Mouse (Mus musculus): ENCODE measurements around the gene Faap100. TPM values are rescaled to one million over a fixed set of nuclear protein-coding genes. Genes with fewer than 3 reads are reported as not detected.
"Not testable (repeated sequence)": the region's sequence is repeated elsewhere in the genome, so short reads cannot be mapped to it uniquely, and the experiment has no call there.

Gene Faap100
- polyA plus RNA-seq, 1 experiment from 2014 or later: 59.7 TPM

GRCm38 (mm10) chr11:120348684-120349370 is 29.7 kb downstream of the Faap100 start:
- Histone ChIP-seq H3K4me2 (peak overlapping the region; percentile 80), H3K36me3 (peaks cover 26% of the 10 kb centered on the region), H3K9ac (peak overlapping the region; percentile 100), H3K4me1 (replicated peaks) (peaks cover 65% of the 10 kb centered on the region), H3K27me3 (no peaks in the 10 kb centered on the region; the same call in 1 of the 2 replicates), H3K4me3 (peak overlapping the region; percentile 98), H3K9me3 (no peaks in the 10 kb centered on the region), H3K27ac (replicated peaks) (peak overlapping the region; percentile 100)
- under 1% methylated on average over 40 of the region's 53 CpGs for WGBS
- ATAC-seq (ENCODE audit: low read depth): peak; percentile 36

DNA sequence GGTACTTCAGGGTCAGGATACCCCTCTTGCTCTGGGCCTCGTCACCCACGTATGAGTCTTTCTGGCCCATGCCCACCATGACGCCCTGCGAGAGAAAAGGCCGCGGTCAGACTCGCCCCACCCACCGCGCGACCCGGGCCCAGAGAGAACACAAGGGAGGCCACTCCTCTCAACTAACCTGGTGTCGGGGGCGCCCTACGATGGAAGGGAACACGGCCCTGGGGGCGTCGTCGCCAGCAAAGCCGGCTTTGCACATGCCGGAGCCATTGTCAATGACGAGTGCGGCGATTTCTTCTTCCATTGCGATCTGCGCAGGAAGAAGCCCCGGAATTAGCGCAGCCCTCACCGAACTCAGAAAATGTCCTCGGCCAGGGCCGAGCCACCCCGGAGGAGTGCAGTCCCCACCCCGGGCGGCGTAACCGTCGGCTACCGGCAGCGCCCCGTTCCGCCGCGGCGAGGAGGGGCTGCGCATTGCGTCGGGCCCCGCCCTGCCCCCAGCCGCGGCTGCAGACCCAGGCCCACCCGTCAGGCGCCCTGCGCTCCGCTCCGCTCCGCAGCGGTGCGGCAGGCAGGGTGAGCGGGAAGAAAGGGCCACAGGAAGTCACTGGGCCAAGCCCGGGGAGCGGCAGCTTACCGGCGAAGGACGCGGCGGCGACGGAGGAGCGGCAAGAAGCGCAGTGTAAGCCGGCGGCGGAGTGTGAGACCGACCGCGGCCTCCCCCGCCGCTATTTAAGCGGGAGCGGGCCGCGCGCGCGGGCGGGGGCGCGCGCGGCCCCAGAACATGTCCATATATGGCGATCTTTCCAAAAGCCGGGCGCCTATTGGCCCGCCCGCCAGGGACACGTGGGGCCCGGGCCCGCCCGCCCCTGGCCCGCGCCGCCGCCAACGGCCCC is 30.5 kb downstream of the Faap100 start, which contains the start of gene Actg1:
Actg1 (minus strand) TSS at position 752 of the 893 bp plus-strand sequence.
- ATAC-seq (ENCODE audit: low read depth): peak; percentile 84
- H3K36me3 ChIP-seq: peaks cover 28% of the 10 kb centered on the region
- H3K27me3 ChIP-seq: no peaks in the 10 kb centered on the region
- H3K4me1 ChIP-seq (replicated peaks): peaks cover 57% of the 10 kb centered on the region
- under 1% methylated on average over 57 of the region's 103 CpGs for WGBS
- H3K4me2 ChIP-seq: peak within 1 kb of the TSS; percentile 81
- H3K27ac ChIP-seq (replicated peaks): peak within 1 kb of the TSS; percentile 100
- H3K9me3 ChIP-seq: no peaks in the 10 kb centered on the region
- H3K4me3 ChIP-seq: peak within 1 kb of the TSS; percentile 98
- peak within 1 kb of the TSS; percentile 100 for H3K9ac ChIP-seq

GRCm38 (mm10) chr11:120347301-120347700 is 31.3 kb downstream of the Faap100 start:
- Histone ChIP-seq H3K4me2 (peak overlapping the region; percentile 81), H3K27ac (replicated peaks) (peak overlapping the region; percentile 100), H3K4me3 (peak overlapping the region; percentile 98), H3K9ac (peak overlapping the region; percentile 100), H3K9me3 (no peaks in the 10 kb centered on the region), H3K4me1 (replicated peaks) (peaks cover 50% of the 10 kb centered on the region), H3K27me3 (no peaks in the 10 kb centered on the region), H3K36me3 (peaks cover 28% of the 10 kb centered on the region)
- WGBS: 12% methylated on average over 10 of the region's 10 CpGs
- no peak for ATAC-seq (ENCODE audit: low read depth)

GRCm38 (mm10) chr11:120346383-120347034 is 32.1 kb downstream of the Faap100 start:
- not testable (repeated sequence) for H3K27ac ChIP-seq (replicated peaks); H3K9me3 ChIP-seq; H3K27me3 ChIP-seq; ATAC-seq (ENCODE audit: low read depth)
- Histone ChIP-seq H3K9ac (peak overlapping the region; percentile 77), H3K36me3 (peaks cover 28% of the 10 kb centered on the region), H3K4me2 (peak overlapping the region; percentile 79), H3K4me1 (replicated peaks) (peaks cover 42% of the 10 kb centered on the region), H3K4me3 (peak overlapping the region; percentile 54)
- 60% methylated on average over 11 of the region's 13 CpGs for WGBS

DNA sequence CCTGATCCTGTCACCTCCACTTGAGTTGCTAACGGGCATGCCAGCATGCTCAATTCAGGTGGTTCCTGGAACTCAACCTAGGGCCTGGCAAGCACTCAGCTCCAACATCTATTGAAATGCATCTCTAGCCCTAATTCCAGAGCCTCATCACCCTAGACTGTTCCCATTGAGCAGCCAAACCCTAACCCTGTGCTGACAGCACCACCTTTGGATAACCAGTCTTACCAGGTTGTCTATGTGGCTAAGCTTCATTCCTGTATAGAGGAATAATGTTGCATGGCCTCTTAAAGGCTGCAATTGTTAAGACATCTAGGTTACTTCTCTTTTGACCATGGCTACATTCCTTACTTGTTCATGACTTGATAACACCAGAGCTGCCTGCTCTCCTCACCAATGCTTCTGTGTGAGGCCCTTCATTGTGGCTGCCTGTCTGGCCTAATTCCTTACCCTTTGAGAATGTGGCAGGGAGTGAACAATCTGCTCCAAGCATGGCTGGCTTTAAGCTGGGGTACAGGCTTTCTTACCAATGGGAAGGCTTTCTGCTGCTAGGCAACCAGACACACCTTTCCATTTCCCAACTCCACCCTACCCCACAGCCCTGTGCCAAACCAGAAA is 33.4 kb downstream of the Faap100 start:
- Histone ChIP-seq H3K9ac (peak overlapping the region; percentile 71), H3K27ac (replicated peaks) (peak overlapping the region; percentile 56; the same call in 1 of the 2 replicates), H3K36me3 (peaks cover 28% of the 10 kb centered on the region), H3K4me3 (peak overlapping the region; percentile 41), H3K27me3 (no peaks in the 10 kb centered on the region), H3K4me1 (replicated peaks) (peaks cover 29% of the 10 kb centered on the region), H3K4me2 (peak overlapping the region; percentile 86), H3K9me3 (0 out of 2 replicates have a peak, but pooled peaks cover 3% of the 10 kb centered on the region)
- no peak for ATAC-seq (ENCODE audit: low read depth)
- WGBS: 32% methylated on average over 1 of the region's 1 CpGs

DNA sequence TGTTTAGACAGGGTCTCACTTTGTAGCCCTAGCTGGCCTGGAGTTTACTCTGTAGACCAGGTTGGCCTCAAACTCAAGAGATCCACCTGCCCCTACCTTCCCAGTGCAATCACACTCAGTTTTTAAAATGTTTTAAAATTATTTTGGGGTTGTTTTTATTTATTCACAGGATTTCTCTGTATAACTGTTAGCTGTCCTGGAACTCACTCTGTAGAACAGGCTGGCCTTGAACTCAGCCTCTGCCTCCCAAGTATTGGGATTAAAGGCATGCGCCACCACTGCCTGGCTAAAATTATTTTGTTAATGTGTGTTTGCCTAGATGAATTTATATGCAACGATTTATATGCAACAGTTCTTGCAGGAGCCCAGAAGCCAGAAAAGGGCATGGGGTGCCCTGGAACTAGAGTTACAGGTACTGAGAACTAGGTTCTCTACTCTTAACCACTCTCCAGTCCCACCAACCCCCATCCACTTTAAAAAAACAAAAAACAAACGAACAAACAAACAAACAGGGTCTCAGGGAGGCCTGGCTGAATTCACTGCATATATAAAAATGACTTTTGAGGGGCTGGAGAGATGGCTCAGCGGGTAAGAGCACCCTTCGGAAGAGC is 34.1 kb downstream of the Faap100 start:
- H3K27ac ChIP-seq (replicated peaks): 0 out of 2 replicates have a peak overlapping the region, but pooled peaks have one; percentile 33
- no peak for ATAC-seq (ENCODE audit: low read depth)
- H3K27me3 ChIP-seq: no peaks in the 10 kb centered on the region
- peak overlapping the region; percentile 41; the same call in 1 of the 2 replicates for H3K4me3 ChIP-seq
- 0 out of 2 replicates have a peak overlapping the region, but pooled peaks have one; percentile 3 for H3K9ac ChIP-seq
- H3K4me1 ChIP-seq (replicated peaks): peaks cover 24% of the 10 kb centered on the region
- H3K36me3 ChIP-seq: peaks cover 28% of the 10 kb centered on the region
- 70% methylated on average over 5 of the region's 5 CpGs for WGBS
- H3K4me2 ChIP-seq: peak overlapping the region; percentile 86
- H3K9me3 ChIP-seq: 0 out of 2 replicates have a peak, but pooled peaks cover 3% of the 10 kb centered on the region

GRCm38 (mm10) chr11:120343519-120344309 is 34.9 kb downstream of the Faap100 start:
- no peak for ATAC-seq (ENCODE audit: low read depth)
- Histone ChIP-seq H3K9ac (0 out of 2 replicates have a peak overlapping the region, but pooled peaks have one; percentile 3), H3K27me3 (no peaks in the 10 kb centered on the region), H3K27ac (replicated peaks) (0 out of 2 replicates have a peak overlapping the region, but pooled peaks have one; percentile 33), H3K36me3 (peaks cover 28% of the 10 kb centered on the region), H3K4me1 (replicated peaks) (peaks cover 18% of the 10 kb centered on the region), H3K4me3 (no peak overlapping the region), H3K4me2 (peak overlapping the region; percentile 86), H3K9me3 (0 out of 2 replicates have a peak, but pooled peaks cover 3% of the 10 kb centered on the region)
- 74% methylated on average over 5 of the region's 5 CpGs for WGBS

- 0 out of 2 replicates have a peak, but pooled peaks cover 3% of the 10 kb centered on the region for H3K9me3 ChIP-seq
- H3K4me2 ChIP-seq: no peak overlapping the region
- ATAC-seq (ENCODE audit: low read depth): no peak
- H3K9ac ChIP-seq: no peak overlapping the region
- H3K4me3 ChIP-seq: no peak overlapping the region
- peaks cover 18% of the 10 kb centered on the region for H3K4me1 ChIP-seq (replicated peaks)
- H3K36me3 ChIP-seq: peaks cover 28% of the 10 kb centered on the region
- no peaks in the 10 kb centered on the region for H3K27me3 ChIP-seq
- WGBS: 95% methylated on average over 5 of the region's 5 CpGs
- H3K27ac ChIP-seq (replicated peaks): no peak overlapping the region
These were observed 35.9 kb downstream of the Faap100 start for GRCm38 (mm10) chr11:120342656-120343160.

GRCm38 (mm10) chr11:120341661-120342060 is 36.9 kb downstream of the Faap100 start:
- Histone ChIP-seq H3K36me3 (peaks cover 23% of the 10 kb centered on the region), H3K27ac (replicated peaks) (no peak overlapping the region), H3K4me3 (no peak overlapping the region), H3K9me3 (0 out of 2 replicates have a peak, but pooled peaks cover 3% of the 10 kb centered on the region), H3K9ac (no peak overlapping the region), H3K4me1 (replicated peaks) (peaks cover 18% of the 10 kb centered on the region), H3K27me3 (no peaks in the 10 kb centered on the region), H3K4me2 (no peak overlapping the region)
- ATAC-seq (ENCODE audit: low read depth): no peak
- WGBS: 96% methylated on average over 4 of the region's 4 CpGs

DNA sequence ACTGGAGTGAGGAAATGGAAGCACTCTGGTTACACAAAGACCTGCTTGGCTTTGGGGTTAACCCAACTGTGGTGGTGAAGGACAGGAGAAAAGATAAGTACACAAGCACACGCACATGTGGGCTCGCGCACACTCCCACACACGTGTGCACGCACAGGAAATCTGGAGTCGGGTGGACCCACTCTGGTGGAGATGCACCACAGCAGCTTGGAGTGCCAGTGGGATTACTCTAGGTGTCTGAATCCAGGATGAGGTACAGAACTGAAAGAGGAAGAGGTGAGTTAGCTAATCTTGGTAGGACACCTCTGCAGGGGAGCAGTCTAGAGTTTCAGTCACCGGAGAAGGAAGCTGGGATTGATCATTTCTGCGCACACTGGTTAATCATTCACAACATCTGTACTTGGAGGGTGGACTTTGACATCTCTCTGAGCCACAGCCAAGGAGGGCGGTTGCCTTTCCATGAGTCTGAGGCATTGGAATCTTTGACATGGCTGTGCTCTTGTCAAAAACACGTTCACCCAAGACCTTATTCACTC is 38.5 kb downstream of the Faap100 start:
- WGBS: 88% methylated on average over 10 of the region's 10 CpGs

More for the DNA sequence above, 38.5 kb downstream of the Faap100 start:
- peaks cover 14% of the 10 kb centered on the region for H3K36me3 ChIP-seq
- H3K9ac ChIP-seq: no peak overlapping the region
- H3K9me3 ChIP-seq: 0 out of 2 replicates have a peak, but pooled peaks cover 3% of the 10 kb centered on the region
- no peak overlapping the region for H3K4me3 ChIP-seq
- peaks cover 11% of the 10 kb centered on the region for H3K4me1 ChIP-seq (replicated peaks)
- no peak overlapping the region for H3K27ac ChIP-seq (replicated peaks)
- ATAC-seq (ENCODE audit: low read depth): no peak
- H3K4me2 ChIP-seq: no peak overlapping the region
- no peaks in the 10 kb centered on the region for H3K27me3 ChIP-seq
